Mouse (Mus musculus) ovary, postnatal 14 days (tissue): ENCODE data around the gene Prr27.

Experiments used
- DNase-seq: peaks from one replicate; pipeline ENCODE4 v3.0.0; 2022; ENCODE audit warnings: low spot score

Gene Prr27

DNA sequence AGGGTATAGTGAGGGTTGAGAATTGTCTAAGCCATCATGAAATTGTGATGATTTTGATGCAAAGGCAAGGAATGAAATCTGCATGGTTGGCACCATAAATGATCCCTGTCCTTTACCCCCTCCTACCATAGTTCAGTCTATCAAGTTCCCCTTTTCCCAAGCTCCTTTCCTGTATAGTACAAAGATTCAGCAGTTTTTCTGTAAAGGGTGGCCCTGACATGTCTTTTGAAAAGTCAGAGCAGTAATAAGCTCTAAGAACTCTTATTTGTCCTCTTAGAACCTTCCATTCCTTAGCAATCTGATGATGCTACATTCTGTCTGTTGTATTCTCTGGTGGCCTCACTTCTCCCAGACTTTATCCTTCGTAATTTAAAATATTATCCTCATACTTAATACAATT lies at the start of gene Prr27:
Gene Prr27, plus strand, starts transcription at position 301 of the 400 bp plus-strand sequence.
- no peak for DNase-seq

DNA sequence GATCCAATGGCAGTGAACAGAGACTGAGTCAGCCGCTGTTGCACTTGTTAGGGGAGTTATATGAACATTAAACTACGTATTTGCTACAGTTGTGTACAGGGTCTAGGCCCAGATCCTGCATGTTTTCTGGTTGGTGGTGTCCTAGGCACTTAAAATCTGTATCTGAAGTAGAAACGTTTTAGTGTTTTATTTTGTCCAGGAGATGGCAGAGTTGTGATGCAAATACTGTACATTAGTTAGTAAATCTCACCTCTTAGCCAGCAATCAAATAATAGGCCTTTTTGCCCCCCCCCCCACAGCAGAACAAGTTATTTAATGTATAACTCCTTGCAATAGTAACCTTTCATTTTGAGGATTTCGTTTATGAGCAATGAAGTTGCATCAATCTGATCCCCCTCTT lies 42.8 kb upstream of the Prr27 start:
- no peak for DNase-seq

DNA sequence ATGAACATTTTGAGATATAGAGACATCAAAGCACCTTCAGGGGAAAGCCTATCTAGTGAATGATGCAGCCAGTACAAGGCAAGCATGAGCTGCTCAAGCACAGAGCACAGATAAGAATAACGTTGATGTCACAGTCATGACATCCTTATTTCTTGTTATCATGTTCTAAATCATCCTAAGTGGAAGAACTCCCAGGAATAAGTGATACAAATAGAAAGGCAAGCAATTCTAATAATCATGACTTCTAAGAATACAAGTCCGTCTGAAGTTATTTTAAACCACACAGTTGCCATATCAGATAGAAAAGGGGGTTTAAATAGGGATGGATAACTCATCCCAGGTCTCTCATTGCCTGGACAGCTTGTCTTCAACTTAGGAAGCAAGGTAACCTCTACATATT lies 17.7 kb upstream of the Prr27 start, which contains the start of gene Csn1s2b:
Gene Csn1s2b, plus strand, starts transcription at position 301 of the 400 bp plus-strand sequence.
- DNase-seq: no peak

DNA sequence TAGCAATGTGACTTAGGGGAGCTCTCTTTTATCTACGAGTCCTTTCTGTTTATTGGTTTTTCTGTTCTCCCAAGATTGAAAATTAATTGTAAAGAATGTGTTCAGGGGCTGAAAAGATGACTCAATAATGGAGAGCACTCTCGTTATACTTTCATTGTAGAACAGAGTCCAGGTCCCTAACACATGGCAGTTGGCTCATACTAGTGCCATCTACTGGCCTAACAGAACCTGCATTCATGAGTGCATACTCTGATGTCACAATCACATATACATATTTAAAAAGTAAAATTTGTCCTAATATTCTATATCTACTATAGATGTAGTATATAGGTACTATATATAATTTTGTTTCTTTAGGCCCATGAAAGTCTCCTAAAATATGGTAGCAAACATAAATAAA lies 16.2 kb upstream of the Prr27 start:
- no peak for DNase-seq

DNA sequence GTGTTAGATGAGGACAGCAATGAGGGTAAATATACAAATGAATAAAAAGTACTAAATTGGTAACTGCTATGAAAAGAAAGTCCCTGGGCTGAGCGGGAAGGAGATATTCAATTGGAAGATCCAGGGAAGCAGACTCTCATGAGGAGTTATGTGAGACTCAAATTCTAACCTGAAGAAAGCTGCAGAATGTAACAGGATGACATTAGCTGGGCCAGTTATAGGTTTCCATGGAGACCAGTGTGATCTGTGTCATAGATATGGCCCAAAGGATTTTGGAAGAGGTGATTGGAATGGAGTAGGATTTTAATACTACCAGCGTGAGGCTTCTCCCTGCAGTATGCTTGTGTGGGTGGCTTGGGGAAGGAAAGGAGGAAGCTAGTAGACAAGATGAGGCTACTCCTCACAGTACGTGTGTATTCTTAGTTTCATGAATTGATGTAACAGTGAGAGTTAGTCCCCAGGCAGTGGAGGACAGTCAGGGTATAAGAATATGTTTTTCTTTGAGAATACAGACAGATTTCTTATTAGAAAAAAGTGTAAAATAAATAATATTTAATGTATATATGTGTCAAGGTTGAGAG lies 29.7 kb downstream of the Prr27 start:
- no peak for DNase-seq

DNA sequence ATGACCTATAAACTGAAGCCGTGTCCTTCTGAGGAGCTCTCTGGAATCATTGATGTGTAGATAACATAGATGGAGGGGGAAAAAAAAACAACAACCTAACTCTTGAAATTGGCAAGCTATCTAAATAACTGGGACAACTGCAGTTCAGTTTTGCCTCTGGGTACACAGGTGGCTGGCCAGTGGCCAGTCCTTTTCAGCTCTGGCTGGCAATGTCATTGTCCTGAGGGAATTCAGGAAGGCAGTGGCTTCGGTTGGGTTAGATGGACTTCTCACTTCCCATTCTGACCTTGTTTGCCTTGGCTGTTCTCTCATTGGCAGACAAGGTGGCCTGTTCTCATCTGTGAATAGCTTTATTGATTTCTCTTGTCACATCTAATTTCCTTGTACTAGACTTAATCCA lies 44.6 kb downstream of the Prr27 start:
- no peak for DNase-seq

DNA sequence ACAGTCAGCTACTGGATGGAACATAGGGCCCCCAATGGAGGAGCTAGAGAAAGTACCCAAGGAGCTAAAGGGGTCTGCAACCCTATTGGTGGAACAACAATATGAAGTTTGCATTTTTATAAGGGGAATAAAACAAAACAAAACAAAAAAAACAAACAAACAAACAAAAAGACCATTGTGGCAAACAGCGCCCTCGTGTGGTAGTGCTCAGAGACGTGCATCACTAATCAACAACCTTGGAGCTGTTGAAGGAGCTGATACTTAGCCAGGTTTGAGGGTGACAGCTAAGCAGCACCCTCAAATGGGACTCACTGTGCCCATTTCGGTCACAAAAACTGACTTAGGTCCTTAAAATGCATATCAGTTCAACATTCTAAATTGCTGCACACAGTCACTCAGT lies 45.9 kb downstream of the Prr27 start:
- no peak for DNase-seq

DNA sequence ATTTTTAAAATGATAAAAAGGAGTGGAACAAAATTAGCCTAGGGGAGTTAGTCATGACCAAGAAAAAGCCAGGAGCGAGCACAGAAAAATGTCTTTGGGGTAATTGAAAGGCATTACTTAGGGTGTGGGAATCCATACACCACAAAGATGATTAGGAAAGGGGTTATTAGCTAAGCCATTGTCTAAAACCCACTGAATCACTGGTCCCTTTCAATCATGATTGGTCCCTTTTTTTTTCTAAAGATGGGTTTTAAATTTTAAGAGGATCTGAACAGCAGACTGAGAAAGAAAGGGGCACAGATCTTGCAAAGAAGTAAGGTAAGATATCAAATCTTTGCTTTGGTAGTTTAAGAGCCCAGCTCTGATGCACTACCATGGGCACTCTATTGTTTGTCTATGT lies 59.2 kb downstream of the Prr27 start, which contains the start of gene Odam:
Gene Odam, plus strand, starts transcription at position 301 of the 400 bp plus-strand sequence.
- DNase-seq: no peak
